Mouse (Mus musculus): ENCODE results near the gene Prr22. TPM values are rescaled to one million over a fixed set of nuclear protein-coding genes. Genes with fewer than 3 reads are reported as not detected.

The Prr22 gene
- polyA plus RNA-seq, 1 experiment, result 3.3 TPM

- peaks cover 32% of the 10 kb centered on the region for H3K36me3 ChIP-seq (ENCODE audit: control insufficient read depth, insufficient read depth, low read length)
- DNase-seq (ENCODE audit: low read depth in 1 of 2, low spot score in 2 of 2), result no peak
- no peak for TF ChIP-seq CTCF (IDR thresholded peaks at IDR 0.05; ENCODE audit: extremely low read depth, insufficient read depth, insufficient read length, insufficient replicate concordance)
- no peak for TF ChIP-seq POLR2A (IDR thresholded peaks at IDR 0.05; ENCODE audit: low read depth, low read length)
- peaks cover 14% of the 10 kb centered on the region for H3K4me1 ChIP-seq (ENCODE audit: control insufficient read depth, insufficient read depth, insufficient read length)
- WGBS, result 96% methylated on average over 27 of the region's 27 CpGs
- no peaks in the 10 kb centered on the region for H3K27me3 ChIP-seq (ENCODE audit: control insufficient read depth, insufficient read depth, low read length)
- H3K27ac ChIP-seq (ENCODE audit: insufficient read depth, low read length), result no peak overlapping the region
- H3K4me3 ChIP-seq (ENCODE audit: extremely low read depth, insufficient read depth, insufficient read length), result no peak overlapping the region
Measured at GRCm38 (mm10) chr17:56766631-56767405, 3.2 kb upstream of the Prr22 start.

- no peak for DNase-seq (ENCODE audit: low read depth in 1 of 2, low spot score in 2 of 2)
- WGBS, result 94% methylated on average over 29 of the region's 29 CpGs
- Histone ChIP-seq H3K27me3 (ENCODE audit: control insufficient read depth, insufficient read depth, low read length) (no peaks in the 10 kb centered on the region), H3K4me1 (ENCODE audit: control insufficient read depth, insufficient read depth, insufficient read length) (peaks cover 10% of the 10 kb centered on the region), H3K36me3 (ENCODE audit: control insufficient read depth, insufficient read depth, low read length) (peaks cover 32% of the 10 kb centered on the region), H3K27ac (ENCODE audit: insufficient read depth, low read length) (no peak overlapping the region), H3K4me3 (ENCODE audit: extremely low read depth, insufficient read depth, insufficient read length) (no peak overlapping the region)
- TF ChIP-seq CTCF (IDR thresholded peaks at IDR 0.05; ENCODE audit: extremely low read depth, insufficient read depth, insufficient read length, insufficient replicate concordance) (no peak), POLR2A (IDR thresholded peaks at IDR 0.05; ENCODE audit: low read depth, low read length) (no peak)
Measured at GRCm38 (mm10) chr17:56767531-56768135, 2.4 kb upstream of the Prr22 start.

GRCm38 (mm10) chr17:56768941-56769340 lies 1.1 kb upstream of the Prr22 start:
- TF ChIP-seq POLR2A (IDR thresholded peaks at IDR 0.05; ENCODE audit: low read depth, low read length), result no peak
- TF ChIP-seq CTCF (IDR thresholded peaks at IDR 0.05; ENCODE audit: extremely low read depth, insufficient read depth, insufficient read length, insufficient replicate concordance), result no peak
- Histone ChIP-seq H3K27me3 (ENCODE audit: control insufficient read depth, insufficient read depth, low read length) (no peaks in the 10 kb centered on the region), H3K4me3 (ENCODE audit: extremely low read depth, insufficient read depth, insufficient read length) (no peak overlapping the region)

GRCm38 (mm10) chr17:56777568-56777967 lies 7.5 kb downstream of the Prr22 start:
- DNase-seq (ENCODE audit: low read depth in 1 of 2, low spot score in 2 of 2), result no peak
- Histone ChIP-seq H3K4me1 (ENCODE audit: control insufficient read depth, insufficient read depth, insufficient read length) (no peaks in the 10 kb centered on the region), H3K36me3 (ENCODE audit: control insufficient read depth, insufficient read depth, low read length) (no peaks in the 10 kb centered on the region), H3K27ac (ENCODE audit: insufficient read depth, low read length) (no peak overlapping the region), H3K27me3 (ENCODE audit: control insufficient read depth, insufficient read depth, low read length) (no peaks in the 10 kb centered on the region), H3K4me3 (ENCODE audit: extremely low read depth, insufficient read depth, insufficient read length) (no peak overlapping the region)
- TF ChIP-seq POLR2A (IDR thresholded peaks at IDR 0.05; ENCODE audit: low read depth, low read length) (no peak), CTCF (IDR thresholded peaks at IDR 0.05; ENCODE audit: extremely low read depth, insufficient read depth, insufficient read length, insufficient replicate concordance) (no peak)
- WGBS, result 93% methylated on average over 11 of the region's 11 CpGs

More at GRCm38 (mm10) chr17:56768941-56769340, 1.1 kb upstream of the Prr22 start:
- DNase-seq (ENCODE audit: low read depth in 1 of 2, low spot score in 2 of 2), result no peak
- 94% methylated on average over 11 of the region's 11 CpGs for WGBS
- peaks cover 32% of the 10 kb centered on the region for H3K36me3 ChIP-seq (ENCODE audit: control insufficient read depth, insufficient read depth, low read length)
- H3K4me1 ChIP-seq (ENCODE audit: control insufficient read depth, insufficient read depth, insufficient read length), result peaks cover 5% of the 10 kb centered on the region; the same call in 1 of the 2 replicates
- H3K27ac ChIP-seq (ENCODE audit: insufficient read depth, low read length), result no peak overlapping the region

GRCm38 (mm10) chr17:56778779-56779362 lies 8.8 kb downstream of the Prr22 start:
- 94% methylated on average over 3 of the region's 3 CpGs for WGBS
- no peak for TF ChIP-seq CTCF (IDR thresholded peaks at IDR 0.05; ENCODE audit: extremely low read depth, insufficient read depth, insufficient read length, insufficient replicate concordance)
- TF ChIP-seq POLR2A (IDR thresholded peaks at IDR 0.05; ENCODE audit: low read depth, low read length), result no peak
- DNase-seq (ENCODE audit: low read depth in 1 of 2, low spot score in 2 of 2), result no peak

GRCm38 (mm10) chr17:56780291-56780978 lies 10.4 kb downstream of the Prr22 start:
- Histone ChIP-seq H3K27me3 (ENCODE audit: control insufficient read depth, insufficient read depth, low read length) (no peaks in the 10 kb centered on the region), H3K36me3 (ENCODE audit: control insufficient read depth, insufficient read depth, low read length) (no peaks in the 10 kb centered on the region), H3K27ac (ENCODE audit: insufficient read depth, low read length) (no peak overlapping the region), H3K4me3 (ENCODE audit: extremely low read depth, insufficient read depth, insufficient read length) (no peak overlapping the region), H3K4me1 (ENCODE audit: control insufficient read depth, insufficient read depth, insufficient read length) (no peaks in the 10 kb centered on the region)
- TF ChIP-seq CTCF (IDR thresholded peaks at IDR 0.05; ENCODE audit: extremely low read depth, insufficient read depth, insufficient read length, insufficient replicate concordance) (no peak), POLR2A (IDR thresholded peaks at IDR 0.05; ENCODE audit: low read depth, low read length) (no peak)
- no peak for DNase-seq (ENCODE audit: low read depth in 1 of 2, low spot score in 2 of 2)
- 96% methylated on average over 13 of the region's 13 CpGs for WGBS

More at GRCm38 (mm10) chr17:56778779-56779362, 8.8 kb downstream of the Prr22 start:
- no peaks in the 10 kb centered on the region for H3K36me3 ChIP-seq (ENCODE audit: control insufficient read depth, insufficient read depth, low read length)
- no peaks in the 10 kb centered on the region for H3K4me1 ChIP-seq (ENCODE audit: control insufficient read depth, insufficient read depth, insufficient read length)
- H3K4me3 ChIP-seq (ENCODE audit: extremely low read depth, insufficient read depth, insufficient read length), result no peak overlapping the region
- no peak overlapping the region for H3K27ac ChIP-seq (ENCODE audit: insufficient read depth, low read length)
- no peaks in the 10 kb centered on the region for H3K27me3 ChIP-seq (ENCODE audit: control insufficient read depth, insufficient read depth, low read length)

Data from spleen, adult 2 months (tissue).